Mouse (Mus musculus) fibroblast of lung, adult 2 months (primary cell): ENCODE results near the gene Dctn1.

Experiments
- DNase-seq: peaks from one replicate; pipeline ENCODE4 v3.0.0-alpha.2; 2011; ENCODE audit warnings: low read depth

Gene Dctn1

GRCm38 (mm10) chr6:83165607-83166242 lies at the start of gene Dctn1:
Gene Dctn1, plus strand, starts transcription at chr6:83165920.
- peak; percentile 81 for DNase-seq

- no peak for DNase-seq
These were observed 49.2 kb upstream of the Dctn1 start for GRCm38 (mm10) chr6:83116373-83117164.

GRCm38 (mm10) chr6:83117165-83117438 lies 48.6 kb upstream of the Dctn1 start:
- DNase-seq = no peak

- no peak for DNase-seq
These were observed 48.1 kb upstream of the Dctn1 start for GRCm38 (mm10) chr6:83117616-83118015.

GRCm38 (mm10) chr6:83118369-83118768 lies 47.4 kb upstream of the Dctn1 start:
- DNase-seq = no peak

- DNase-seq = no peak
These were observed 46.6 kb upstream of the Dctn1 start for GRCm38 (mm10) chr6:83118825-83119733.

- DNase-seq = no peak
These were observed 46.0 kb upstream of the Dctn1 start for GRCm38 (mm10) chr6:83119734-83120051.

- DNase-seq = peak; percentile 100
These were observed 44.5 kb upstream of the Dctn1 start, which contains the start of gene Wbp1 for GRCm38 (mm10) chr6:83120930-83121862. Gene Wbp1, minus strand, starts transcription at chr6:83121559.

- no peak for DNase-seq
These were observed 43.6 kb upstream of the Dctn1 start for GRCm38 (mm10) chr6:83121863-83122710.

GRCm38 (mm10) chr6:83122961-83123360 lies 42.8 kb upstream of the Dctn1 start:
- no peak for DNase-seq

GRCm38 (mm10) chr6:83124851-83125312 lies 40.8 kb upstream of the Dctn1 start:
- DNase-seq = peak; percentile 81

GRCm38 (mm10) chr6:83125331-83125730 lies 40.4 kb upstream of the Dctn1 start, which contains the start of gene Ino80b:
Gene Ino80b, minus strand, starts transcription at chr6:83125431.
- DNase-seq = no peak

- DNase-seq = no peak
These were observed 38.3 kb upstream of the Dctn1 start for GRCm38 (mm10) chr6:83127419-83127818.

GRCm38 (mm10) chr6:83131469-83132034 lies 34.2 kb upstream of the Dctn1 start:
- DNase-seq = peak; percentile 51

GRCm38 (mm10) chr6:83132176-83132919 lies 33.4 kb upstream of the Dctn1 start:
- no peak for DNase-seq

GRCm38 (mm10) chr6:83134226-83134625 lies 31.5 kb upstream of the Dctn1 start:
- DNase-seq = no peak

- no peak for DNase-seq
These were observed 30.7 kb upstream of the Dctn1 start, which contains the start of gene Rtkn for GRCm38 (mm10) chr6:83134951-83135513. Gene Rtkn, plus strand, starts transcription at chr6:83135463.

- DNase-seq = no peak
These were observed 30.1 kb upstream of the Dctn1 start for GRCm38 (mm10) chr6:83135571-83136161.
